Mouse (Mus musculus): ENCODE measurements around the gene Rnf151.
A peak's percentile ranks its signal among the peaks of the same experiment; 100 is the strongest.
"Not testable (repeated sequence)": the region's sequence is repeated elsewhere in the genome, so short reads cannot be mapped to it uniquely, and the experiment has no call there.

Rnf151 gene

GRCm38 (mm10) chr17:24732233-24732935 is 14.5 kb upstream of the Rnf151 start:
- DNase-seq (ENCODE audit: low spot score) = no peak

GRCm38 (mm10) chr17:24730787-24731186 is 12.9 kb upstream of the Rnf151 start:
- DNase-seq (ENCODE audit: low spot score) = no peak

GRCm38 (mm10) chr17:24729067-24729466 is 11.2 kb upstream of the Rnf151 start:
- DNase-seq (ENCODE audit: low spot score) = no peak

GRCm38 (mm10) chr17:24728184-24728583 is 10.3 kb upstream of the Rnf151 start:
- no peak for DNase-seq (ENCODE audit: low spot score)

DNA sequence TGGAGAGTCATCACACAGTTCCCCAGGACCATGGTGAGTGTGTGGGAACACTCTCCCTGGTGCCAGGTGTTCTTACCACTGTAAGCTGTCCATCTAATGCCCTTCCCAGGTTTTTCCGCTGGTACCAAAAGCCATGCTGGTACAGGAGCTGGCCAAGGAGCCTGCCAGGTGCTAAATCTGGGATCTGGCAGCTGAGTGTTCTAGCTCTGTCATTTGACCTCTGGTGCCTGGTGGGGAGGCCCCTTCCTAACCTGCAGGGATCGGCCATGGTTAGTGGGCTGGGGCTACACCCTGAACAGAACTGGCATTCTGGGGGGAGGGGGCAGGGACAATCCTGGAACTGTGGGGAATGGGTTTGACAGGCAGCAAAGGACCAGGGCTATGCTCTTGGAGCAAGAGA is 9.8 kb upstream of the Rnf151 start, which contains the start of gene Rpl3l:
Rpl3l (plus strand) TSS at position 203 of the 400 bp plus-strand sequence.
- DNase-seq (ENCODE audit: low spot score) = no peak

- no peak for DNase-seq (ENCODE audit: low spot score)
Measured at GRCm38 (mm10) chr17:24725637-24726390, 8.0 kb upstream of the Rnf151 start.

DNA sequence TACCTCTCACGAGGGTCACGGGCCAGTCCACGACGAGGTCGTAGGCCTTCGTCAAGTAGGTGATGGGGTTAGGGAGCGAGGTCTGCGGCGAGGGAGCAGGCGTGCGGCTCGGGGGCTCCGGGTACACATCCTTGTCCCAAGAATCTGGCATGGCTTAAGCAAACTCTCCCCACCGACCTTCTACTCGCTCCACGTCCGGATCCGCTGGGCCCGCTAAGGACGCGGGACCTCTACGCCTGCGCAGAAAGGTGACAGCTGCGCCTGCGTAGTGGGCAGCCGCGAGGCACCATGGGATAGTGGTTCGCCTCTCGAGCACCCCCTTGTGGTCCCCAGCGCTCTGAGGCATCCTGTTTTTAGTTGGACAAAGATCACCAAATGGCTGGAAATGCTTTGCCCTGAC is 6.3 kb upstream of the Rnf151 start, which contains the start of gene Ndufb10:
Ndufb10 (minus strand) TSS at position 295 of the 400 bp plus-strand sequence.
- DNase-seq (ENCODE audit: low spot score) = peak; percentile 91

- no peak for DNase-seq (ENCODE audit: low spot score)
Measured at GRCm38 (mm10) chr17:24723881-24724180, 6.0 kb upstream of the Rnf151 start.

DNA sequence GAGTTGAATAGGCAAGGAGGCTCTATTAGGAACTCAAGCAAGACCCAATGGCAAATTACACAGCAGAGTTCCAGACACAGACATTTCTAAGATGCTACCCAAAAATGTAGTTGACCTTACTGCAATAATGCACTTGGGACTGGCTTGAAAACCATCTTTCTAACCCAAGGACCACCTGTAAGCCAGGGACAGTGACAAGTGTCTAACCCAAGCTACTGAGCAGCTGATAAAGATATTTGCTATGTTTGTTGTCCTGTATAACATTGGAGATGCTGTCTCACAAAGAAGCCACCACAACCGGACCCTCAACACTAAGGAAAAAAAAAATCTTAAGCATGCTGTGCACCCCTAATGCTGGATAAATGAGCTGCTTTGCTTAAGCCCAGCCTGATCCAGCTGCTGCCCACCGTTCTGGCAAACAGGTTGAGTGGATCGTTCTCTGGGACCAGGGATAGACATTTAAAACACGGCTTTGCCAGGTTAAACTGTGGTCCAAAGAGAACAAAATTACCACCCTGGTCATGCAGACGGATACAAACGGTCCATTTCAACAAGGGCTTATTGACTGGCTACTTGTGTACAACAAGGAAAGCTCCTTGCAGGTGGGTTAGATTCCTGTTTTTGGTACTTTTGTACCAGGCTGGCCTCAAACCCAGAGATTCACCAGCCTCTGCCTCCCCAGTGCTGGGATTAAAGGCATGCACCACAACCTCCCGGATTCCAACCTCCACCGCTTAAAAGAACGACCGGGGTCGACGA is 5.4 kb upstream of the Rnf151 start:
- no peak for DNase-seq (ENCODE audit: low spot score)

- DNase-seq (ENCODE audit: low spot score) = no peak
Measured at GRCm38 (mm10) chr17:24722220-24722924, 4.5 kb upstream of the Rnf151 start.

GRCm38 (mm10) chr17:24721383-24721955 is 3.6 kb upstream of the Rnf151 start:
- not testable (repeated sequence) for DNase-seq (ENCODE audit: low spot score)

DNA sequence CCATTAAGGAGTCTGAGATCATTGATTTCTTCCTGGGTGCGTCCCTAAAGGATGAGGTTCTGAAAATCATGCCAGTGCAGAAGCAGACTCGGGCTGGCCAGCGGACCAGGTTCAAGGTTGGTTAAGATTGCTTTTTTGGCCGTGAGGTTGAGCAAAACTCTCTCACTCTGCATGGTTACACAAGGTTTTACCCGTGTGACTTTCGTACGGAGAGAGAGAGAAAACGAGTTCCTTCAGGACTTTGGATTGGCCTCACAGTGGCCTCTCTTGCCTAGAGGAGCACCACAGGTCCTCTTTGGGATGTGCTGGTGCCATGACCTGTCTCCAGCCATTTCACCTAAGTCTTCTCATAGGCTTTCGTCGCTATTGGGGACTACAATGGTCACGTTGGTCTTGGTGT is 2.8 kb upstream of the Rnf151 start:
- DNase-seq (ENCODE audit: low spot score) = not testable (repeated sequence)

GRCm38 (mm10) chr17:24719494-24720222 is 1.8 kb upstream of the Rnf151 start:
- peak; percentile 96 for DNase-seq (ENCODE audit: low spot score)

DNA sequence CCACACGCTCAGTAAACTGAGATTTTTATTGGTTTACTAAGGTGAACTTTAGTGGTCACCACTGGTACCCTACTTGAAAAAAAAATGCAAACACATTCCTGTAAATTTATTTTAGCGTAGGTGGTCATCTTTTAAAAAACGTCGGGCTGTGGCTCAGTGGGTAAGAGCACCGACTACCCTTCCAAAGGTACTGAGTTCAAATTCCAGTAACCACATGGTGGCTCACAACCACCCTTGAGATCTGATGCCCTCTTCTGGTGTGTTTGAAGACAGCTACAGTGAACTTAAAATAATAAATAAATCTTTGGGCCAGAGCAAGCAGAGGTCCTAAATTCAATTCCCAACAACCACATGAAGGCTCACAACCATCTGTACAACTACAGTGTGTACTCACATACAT is 1.1 kb upstream of the Rnf151 start:
- DNase-seq (ENCODE audit: low spot score) = not testable (repeated sequence)

DNA sequence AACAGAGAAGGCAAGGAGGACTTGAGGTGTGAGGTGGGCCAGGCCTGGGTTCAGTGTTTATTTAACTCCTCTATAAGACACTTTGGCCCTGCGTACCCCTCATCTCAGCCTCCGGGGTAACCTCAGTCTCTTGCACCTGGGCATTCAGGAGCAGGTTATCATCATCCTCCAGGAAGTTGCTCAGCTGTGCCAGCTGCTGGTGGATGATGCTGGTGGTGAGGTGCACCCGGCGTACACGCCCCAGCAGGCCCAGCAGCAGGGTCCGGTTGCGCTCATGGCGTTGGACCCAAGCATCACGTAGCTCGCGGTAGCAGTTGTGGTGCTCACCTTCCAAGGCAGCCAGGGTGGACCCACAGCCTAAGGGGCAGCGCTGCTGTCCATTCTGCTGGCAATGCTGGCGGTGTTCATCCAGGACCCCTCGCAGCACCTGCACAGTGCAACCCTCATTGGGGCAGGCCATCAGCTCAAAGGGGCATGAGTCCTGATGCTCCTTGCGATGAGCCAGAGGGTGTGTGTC is 1.6 kb downstream of the Rnf151 start:
- DNase-seq (ENCODE audit: low spot score) = no peak

DNA sequence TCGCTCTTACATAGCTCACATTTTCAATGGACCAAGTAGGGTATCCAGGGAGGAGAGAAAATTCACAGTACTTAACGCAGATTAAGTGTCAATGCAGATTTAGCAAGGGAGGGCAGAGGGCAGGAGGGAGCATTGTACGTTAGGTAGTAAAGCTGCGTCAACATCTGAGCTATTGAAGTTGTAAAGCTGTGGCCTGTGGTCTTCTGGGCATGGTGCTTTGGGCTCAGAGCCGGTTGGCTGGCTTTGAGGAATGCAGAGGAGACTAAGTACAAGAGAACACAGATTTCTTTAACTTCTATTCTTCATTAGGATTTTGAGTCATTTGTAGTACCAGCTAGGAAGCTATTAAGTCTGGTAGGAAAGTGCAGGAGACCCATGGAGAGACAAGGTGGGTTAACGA is 2.3 kb downstream of the Rnf151 start:
- no peak for DNase-seq (ENCODE audit: low spot score)

DNA sequence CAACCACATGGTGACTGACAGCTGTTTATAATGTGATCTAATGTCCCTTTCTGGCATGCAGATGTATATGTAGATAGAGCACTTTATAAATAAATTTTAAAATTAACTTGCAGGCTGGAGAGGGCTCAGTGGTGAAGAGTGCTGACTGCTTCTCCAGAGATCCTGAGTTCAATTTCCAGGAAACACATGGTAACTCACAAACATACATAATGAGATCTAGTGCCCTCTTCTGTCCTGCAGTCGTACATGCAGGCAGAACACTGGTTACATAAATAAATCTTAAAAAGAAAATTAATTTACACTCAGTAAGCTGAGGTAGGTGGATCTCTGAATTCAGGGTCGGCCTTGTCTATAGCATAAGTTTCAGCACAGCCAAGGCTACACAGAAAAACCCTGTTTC is 9.2 kb downstream of the Rnf151 start:
- DNase-seq (ENCODE audit: low spot score) = no peak

DNA sequence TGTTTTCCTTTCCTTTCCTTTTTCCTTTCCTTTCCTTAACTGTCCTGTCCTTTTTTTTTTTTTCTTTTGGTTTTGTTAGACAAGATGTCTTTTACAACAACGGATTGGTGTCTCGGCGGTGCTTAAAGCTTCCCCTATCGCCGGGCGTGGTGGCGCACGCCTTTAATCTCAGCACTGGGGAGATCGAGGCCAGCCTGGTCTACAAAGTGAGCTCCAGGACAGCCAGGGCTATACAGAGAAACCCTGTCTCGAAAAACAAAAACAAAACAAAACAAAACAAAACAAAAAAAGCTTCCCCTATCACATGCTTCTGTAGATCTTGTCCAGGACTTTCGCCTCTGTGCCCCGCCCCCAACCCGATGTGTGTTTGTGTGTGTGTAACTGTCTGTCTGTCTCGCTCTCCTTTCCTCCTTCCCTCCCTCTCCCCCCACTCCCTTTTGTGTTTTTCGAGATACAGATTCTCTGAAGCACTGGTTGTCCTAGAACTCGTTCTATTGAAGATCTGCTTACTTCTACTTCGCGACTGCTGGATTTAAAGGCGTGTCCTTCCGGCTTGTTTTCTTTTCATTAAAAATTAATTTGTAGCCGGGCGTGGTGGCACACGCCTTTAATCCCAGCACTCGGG is 9.9 kb downstream of the Rnf151 start:
- no peak for DNase-seq (ENCODE audit: low spot score)

DNA sequence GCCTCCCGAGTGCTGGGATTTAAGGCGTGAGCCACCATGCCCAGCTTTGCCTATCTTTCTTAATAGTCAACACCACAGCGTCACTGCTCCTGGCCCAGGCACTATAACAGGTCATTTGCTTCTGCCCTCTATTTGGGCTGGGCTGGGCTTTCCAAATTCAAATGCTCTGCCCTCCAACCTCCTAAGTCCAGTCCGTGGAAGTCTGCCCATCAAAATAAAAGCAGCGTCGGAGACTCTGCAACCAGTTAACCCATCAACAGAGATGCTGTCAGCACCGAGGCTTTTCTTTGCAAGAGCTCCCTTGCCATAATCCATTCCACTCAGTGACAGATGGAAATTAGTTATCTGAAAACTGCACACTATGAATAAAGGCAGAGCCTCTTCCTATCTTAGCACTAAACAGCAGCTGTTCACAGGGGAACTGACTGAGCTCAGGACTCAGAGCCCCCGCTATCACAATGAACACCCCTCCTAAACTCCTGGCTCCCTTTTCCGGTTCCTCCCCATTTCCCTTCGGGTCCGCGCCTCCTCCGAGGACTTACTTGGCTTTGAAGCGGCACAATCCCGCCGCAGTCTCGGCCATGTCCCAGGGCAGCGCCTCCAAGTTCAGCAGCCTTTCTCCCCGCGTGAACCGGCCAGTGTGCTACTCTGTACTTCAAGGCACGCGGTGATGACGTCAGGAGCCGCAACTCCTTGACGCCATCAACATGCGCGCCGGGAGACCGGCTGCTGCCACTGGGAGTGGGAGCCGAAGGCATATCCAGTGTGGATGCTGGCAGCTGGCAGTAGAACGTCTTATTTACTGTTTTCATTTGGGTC is 10.7 kb downstream of the Rnf151 start, which contains the start of gene Tbl3:
Tbl3 (minus strand) TSS at position 679 of the 819 bp plus-strand sequence.
- peak; percentile 82 for DNase-seq (ENCODE audit: low spot score)
